Mouse (Mus musculus): ENCODE data around the gene Rpusd1. TPM values are rescaled to one million over a fixed set of nuclear protein-coding genes. Genes with fewer than 3 reads are reported as not detected.

Gene Rpusd1
- total RNA-seq, 2 experiments from 2014 or later: 3.8 to 5.6 TPM

Small RNA genes within 50 kb of the gene (microRNA-seq; reads per million reads assigned to microRNA genes)
- gene Gm25083 (0 reads per million in 2 experiments), gene Mir6966 (0 to 0.32 reads per million in 2 experiments)

Other genes starting within 250 kb of the Rpusd1 start
- not detected for gene Sstr5, start 230.4 kb upstream of the Rpusd1 start, total RNA-seq (2021)
- gene Sox8, start 157.0 kb upstream of the Rpusd1 start, total RNA-seq (2021): 10 to 100 TPM; 15.2 to 20.2 TPM
- gene Lmf1, start 148.6 kb upstream of the Rpusd1 start, total RNA-seq (2021): 10 to 100 TPM; 11.5 to 14.5 TPM
- gene Gng13, start 10.5 kb upstream of the Rpusd1 start, total RNA-seq (2021): not detected
- 1 to 10 TPM; 3.2 to 4.3 TPM for gene Chtf18, start 251 bp upstream of the Rpusd1 start, total RNA-seq (2021)
- not detected for gene Mslnl, start 8.4 kb downstream of the Rpusd1 start, total RNA-seq (2021)
- gene Msln, start 26.7 kb downstream of the Rpusd1 start, total RNA-seq (2021): under 1 TPM; 0.65 to 0.80 TPM
- 10 to 100 TPM; 24.3 to 28.4 TPM for gene Narfl, start 46.1 kb downstream of the Rpusd1 start, total RNA-seq (2021)
- 10 to 100 TPM; 16.8 to 22.2 TPM for gene Haghl, start 58.0 kb downstream of the Rpusd1 start, total RNA-seq (2021)
- gene Ccdc78, start 58.9 kb downstream of the Rpusd1 start, total RNA-seq (2021): not detected
- 10 to 100 TPM; 38.3 to 39.4 TPM for gene Fam173a, start 65.2 kb downstream of the Rpusd1 start, total RNA-seq (2021)
- gene AC134908.4, start 68.0 kb downstream of the Rpusd1 start, total RNA-seq (2021): not detected
- gene Metrn, start 69.5 kb downstream of the Rpusd1 start, total RNA-seq (2021): 10 to 100 TPM; 51.5 to 57.4 TPM
- 1 to 10 TPM; 2.1 to 2.3 TPM for gene Fbxl16, start 81.4 kb downstream of the Rpusd1 start, total RNA-seq (2021)
- 10 to 100 TPM in 1 of 2 experiments, 1 to 10 TPM in 1; 10.0 to 10.8 TPM for gene Wdr24, start 96.0 kb downstream of the Rpusd1 start, total RNA-seq (2021)
- gene Jmjd8, start 101.2 kb downstream of the Rpusd1 start, total RNA-seq (2021): 10 to 100 TPM; 22.1 to 25.8 TPM
- 10 to 100 TPM; 95.7 to 99.9 TPM for gene Stub1, start 105.7 kb downstream of the Rpusd1 start, total RNA-seq (2021)
- 10 to 100 TPM in 1 of 2 experiments, 1 to 10 TPM in 1; 9.8 to 10.9 TPM for gene Rhbdl1, start 109.6 kb downstream of the Rpusd1 start, total RNA-seq (2021)
- 1 to 10 TPM; 5.8 to 7.3 TPM for gene Gm20683, start 114.1 kb downstream of the Rpusd1 start, total RNA-seq (2021)
- gene Rhot2, start 117.2 kb downstream of the Rpusd1 start, total RNA-seq (2021): 10 to 100 TPM; 36.8 TPM
- gene Wdr90, start 133.8 kb downstream of the Rpusd1 start, total RNA-seq (2021): 1 to 10 TPM; 3.3 to 5.2 TPM
- 10 to 100 TPM; 57.9 to 61.8 TPM for gene Mcrip2, start 141.1 kb downstream of the Rpusd1 start, total RNA-seq (2021)
- 10 to 100 TPM; 20.7 to 23.1 TPM for gene Mettl26, start 147.4 kb downstream of the Rpusd1 start, total RNA-seq (2021)
- 1 to 10 TPM in 1 of 2 experiments, under 1 TPM in 1; 0.78 to 1.1 TPM for gene Wfikkn1, start 153.2 kb downstream of the Rpusd1 start, total RNA-seq (2021)
- gene Rab40c, start 192.1 kb downstream of the Rpusd1 start, total RNA-seq (2021): 10 to 100 TPM in 1 of 2 experiments, 1 to 10 TPM in 1; 9.3 to 12.6 TPM
- 10 to 100 TPM; 38.4 to 39.1 TPM for gene Pigq, start 217.3 kb downstream of the Rpusd1 start, total RNA-seq (2021)
- gene Nhlrc4, start 217.3 kb downstream of the Rpusd1 start, total RNA-seq (2021): not detected
- gene A930017K11Rik, start 224.9 kb downstream of the Rpusd1 start, total RNA-seq (2021): not detected